Mouse (Mus musculus) cerebellum, adult 2 months (tissue): ENCODE results near the gene Dpm3.

ENCODE experiments used
- CTCF ChIP-seq: fragments of 200-500 bp; IDR thresholded peaks from 2 replicates; pipeline ENCODE4 v1.5.1; 2011; ENCODE audit warnings: low read depth, mild to moderate bottlenecking, control low read depth, low read length, moderate library complexity, borderline replicate concordance; ENCODE audit not compliant: insufficient read depth
- POLR2A ChIP-seq: fragments of 200-500 bp; IDR thresholded peaks from 2 replicates; pipeline ENCODE4 v1.6.1; 2011; ENCODE audit warnings: low read length, control low read depth, borderline replicate concordance; ENCODE audit not compliant: insufficient read depth

DNA sequence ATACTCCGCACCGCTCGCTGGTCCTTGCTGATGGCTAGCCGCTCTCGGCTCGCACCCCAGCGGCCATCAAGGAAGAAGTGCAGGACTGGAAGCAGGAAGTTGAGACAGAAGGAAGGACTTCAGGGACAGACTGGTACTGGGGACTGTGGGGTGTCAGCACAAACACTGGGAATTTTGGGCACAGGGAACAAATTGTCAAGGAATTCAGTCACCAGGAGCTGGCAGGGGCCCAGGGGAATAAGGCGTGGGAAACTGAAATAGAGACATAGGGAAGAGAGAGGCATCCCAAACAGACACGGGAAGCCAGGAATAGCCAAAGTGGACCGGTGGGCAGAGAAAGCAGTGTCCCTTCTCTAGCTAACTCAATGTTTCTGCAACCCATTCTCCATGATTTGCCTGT, 22.6 kb upstream of the Dpm3 start:
- TF ChIP-seq CTCF (no peak), POLR2A (no peak)
